Mouse (Mus musculus) neutrophil, adult 5-6 weeks (primary cell): ENCODE data around the gene Smlr1. TPM values are rescaled to one million over a fixed set of nuclear protein-coding genes. Genes with fewer than 3 reads are reported as not detected.
A peak's percentile ranks its signal among the peaks of the same experiment; 100 is the strongest.

ENCODE experiments used
- ATAC-seq: fragments of 151-379, 151-347 bp; 2 replicates; pipeline ENCODE4 v1.8.0; 2017; ENCODE audit warnings: mild to moderate bottlenecking, moderate TSS enrichment; ENCODE audit not compliant: insufficient number of reproducible peaks, poor library complexity, low FRiP score, severe bottlenecking; ENCODE audit errors: extremely low read depth
- total RNA-seq: library from RNA; stranded (forward); fragments of 200-1000 nt; gene quantifications from 2 replicates; pipeline ENCODE4 v1.2.3, GENCODE M21; 2017

The Smlr1 gene
- total RNA-seq, 1 experiment from 2014 or later, result not detected

GRCm38 (mm10) chr10:25519954-25520353 lies 16.1 kb downstream of the Smlr1 start:
- ATAC-seq, result no peak

GRCm38 (mm10) chr10:25513821-25514220 lies 22.2 kb downstream of the Smlr1 start:
- no peak for ATAC-seq

GRCm38 (mm10) chr10:25503250-25503649 lies 32.8 kb downstream of the Smlr1 start:
- no peak for ATAC-seq

- no peak for ATAC-seq
Observed at GRCm38 (mm10) chr10:25499323-25500071, 36.6 kb downstream of the Smlr1 start.

GRCm38 (mm10) chr10:25488456-25488855 lies 47.6 kb downstream of the Smlr1 start:
- ATAC-seq, result peak; percentile 73; the same call in 1 of the 2 replicates

GRCm38 (mm10) chr10:25482791-25483190 lies 53.3 kb downstream of the Smlr1 start:
- ATAC-seq, result no peak

GRCm38 (mm10) chr10:25479716-25480115 lies 56.4 kb downstream of the Smlr1 start:
- ATAC-seq, result no peak

Other genes with a start within 250 kb of the Smlr1 start
- 39.0 and 56.4 TPM in 2 replicates for gene Akap7, start 228.4 kb downstream of the Smlr1 start, total RNA-seq
- 112 and 120 TPM in 2 replicates for gene Epb41l2, start 176.5 kb downstream of the Smlr1 start, total RNA-seq